Mouse (Mus musculus): ENCODE measurements around the gene Nat8f3. TPM values are rescaled to one million over a fixed set of nuclear protein-coding genes. Genes with fewer than 3 reads are reported as not detected.

Nat8f3 gene
- total RNA-seq (2023), result not detected

GRCm38 (mm10) chr6:85765532-85765931 is at the start of gene Nat8f3:
TSS of gene Nat8f3 (minus strand) at chr6:85765754.

GRCm38 (mm10) chr6:85713105-85713504 is 52.4 kb downstream of the Nat8f3 start, which contains the start of gene Nat8f7:
TSS of gene Nat8f7 (minus strand) at chr6:85713205.

Other genes starting within 250 kb of the Nat8f3 start
- 3.5 TPM for gene Alms1, start 178.2 kb downstream of the Nat8f3 start, total RNA-seq (2023)
- not detected for gene Nat8f7, start 52.5 kb downstream of the Nat8f3 start, total RNA-seq (2023)
- not detected for gene Nat8f6, start 55.2 kb upstream of the Nat8f3 start, total RNA-seq (2023)
- gene Nat8f5, start 55.2 kb upstream of the Nat8f3 start, total RNA-seq (2023), result not detected
- gene Nat8, start 66.3 kb upstream of the Nat8f3 start, total RNA-seq (2023), result not detected
- 0.71 TPM for gene Nat8f2, start 103.4 kb upstream of the Nat8f3 start, total RNA-seq (2023)
- gene Nat8f4, start 139.1 kb upstream of the Nat8f3 start, total RNA-seq (2023), result 6.1 TPM
- 24.2 TPM for gene Tprkb, start 146.1 kb upstream of the Nat8f3 start, total RNA-seq (2023)
- 1.2 TPM for gene Nat8f1, start 149.9 kb upstream of the Nat8f3 start, total RNA-seq (2023)
- 291 TPM for gene Dusp11, start 195.9 kb upstream of the Nat8f3 start, total RNA-seq (2023)

All from CD4-positive naive resting alpha-beta T cell, adult 57 days (primary cell).